Mouse (Mus musculus) macrophage (primary cell): Measurements from ENCODE around the gene Ubap1. TPM values are rescaled to one million over a fixed set of nuclear protein-coding genes. Genes with fewer than 3 reads are reported as not detected.

Experiments used
- H3K27ac ChIP-seq: fragments of 350-480 bp; formaldehyde crosslinking; 2 replicates; pipeline ENCODE4 v1.9.0; 2021
- H3K36me3 ChIP-seq: fragments of 350-480 bp; formaldehyde crosslinking; 2 replicates; pipeline ENCODE4 v1.9.0; 2021; ENCODE audit errors: inconsistent target
- H3K4me3 ChIP-seq: fragments of 350-480 bp; formaldehyde crosslinking; 2 replicates; pipeline ENCODE4 v1.9.0; 2021; ENCODE audit errors: inconsistent target
- H3K79me2 ChIP-seq: fragments of 350-480 bp; formaldehyde crosslinking; 2 replicates; pipeline ENCODE4 v1.9.0; 2021; ENCODE audit errors: inconsistent target
- WGBS: methylation state at CpG from one replicate; pipeline ENCODE4 v1.1.7; 2026; ENCODE audit warnings: inconsistent platforms; ENCODE audit not compliant: missing documents; 5-methylcytosine and 5-hydroxymethylcytosine counted together
- polyA plus RNA-seq: library from polyadenylated mRNA; stranded (reverse); fragments of 250-400 nt; gene quantifications from 3 replicates; pipeline ENCODE4 v1.2.4, GENCODE M21; 2018; ENCODE audit warnings: inconsistent platforms

The Ubap1 gene
- polyA plus RNA-seq, 1 experiment from 2014 or later: 73.7 TPM

- Histone ChIP-seq H3K36me3 (no peaks in the 10 kb centered on the region), H3K79me2 (no peaks in the 10 kb centered on the region), H3K27ac (no peak overlapping the region), H3K4me3 (no peak overlapping the region)
- WGBS: 93% methylated on average over 9 of the region's 9 CpGs
Measured at GRCm38 (mm10) chr4:41331698-41332421, 16.9 kb upstream of the Ubap1 start.

GRCm38 (mm10) chr4:41336546-41336945, 12.2 kb upstream of the Ubap1 start:
- Histone ChIP-seq H3K4me3 (no peak overlapping the region), H3K36me3 (no peaks in the 10 kb centered on the region), H3K27ac (no peak overlapping the region), H3K79me2 (no peaks in the 10 kb centered on the region)

- H3K79me2 ChIP-seq: no peaks in the 10 kb centered on the region
- H3K27ac ChIP-seq: no peak overlapping the region
- no peak overlapping the region for H3K4me3 ChIP-seq
- whole genome bisulfite sequencing: 86% methylated on average over 11 of the region's 11 CpGs
- no peaks in the 10 kb centered on the region for H3K36me3 ChIP-seq
Measured at GRCm38 (mm10) chr4:41340912-41341550, 7.8 kb upstream of the Ubap1 start.

- WGBS: 48% methylated on average over 2 of the region's 2 CpGs
- no peak overlapping the region for H3K27ac ChIP-seq
- H3K4me3 ChIP-seq: no peak overlapping the region
- no peaks in the 10 kb centered on the region for H3K36me3 ChIP-seq
- peaks cover 22% of the 10 kb centered on the region for H3K79me2 ChIP-seq
Measured at GRCm38 (mm10) chr4:41346011-41346410, 2.8 kb upstream of the Ubap1 start.

- WGBS: 0% methylated on average over 1 of the region's 5 CpGs
- Histone ChIP-seq H3K36me3 (no peaks in the 10 kb centered on the region), H3K79me2 (peaks cover 40% of the 10 kb centered on the region), H3K27ac (peak overlapping the region; percentile 52), H3K4me3 (peak overlapping the region; percentile 83; the same call in 1 of the 2 replicates)
Measured at GRCm38 (mm10) chr4:41347839-41348238, 957 bp upstream of the Ubap1 start.

GRCm38 (mm10) chr4:41349199-41349591, 399 bp downstream of the Ubap1 start:
- H3K36me3 ChIP-seq: no peaks in the 10 kb centered on the region
- H3K4me3 ChIP-seq: peak overlapping the region; percentile 83
- WGBS: under 1% methylated on average over 27 of the region's 28 CpGs

GRCm38 (mm10) chr4:41352758-41353157, 4.0 kb downstream of the Ubap1 start:
- Histone ChIP-seq H3K79me2 (peaks cover 90% of the 10 kb centered on the region), H3K36me3 (no peaks in the 10 kb centered on the region), H3K27ac (peak overlapping the region; percentile 35), H3K4me3 (no peak overlapping the region)
- WGBS: 92% methylated on average over 4 of the region's 4 CpGs

More at GRCm38 (mm10) chr4:41349199-41349591, 399 bp downstream of the Ubap1 start:
- Histone ChIP-seq H3K79me2 (peaks cover 54% of the 10 kb centered on the region), H3K27ac (peak overlapping the region; percentile 52)

GRCm38 (mm10) chr4:41353265-41353664, 4.5 kb downstream of the Ubap1 start:
- Histone ChIP-seq H3K4me3 (no peak overlapping the region), H3K79me2 (peaks cover 95% of the 10 kb centered on the region), H3K27ac (peak overlapping the region; percentile 35), H3K36me3 (no peaks in the 10 kb centered on the region)
- WGBS: 50% methylated on average over 1 of the region's 1 CpGs

- Histone ChIP-seq H3K79me2 (peaks cover 98% of the 10 kb centered on the region), H3K27ac (no peak overlapping the region), H3K36me3 (no peaks in the 10 kb centered on the region), H3K4me3 (no peak overlapping the region)
- 100% methylated on average over 2 of the region's 2 CpGs for WGBS
Measured at GRCm38 (mm10) chr4:41357154-41357553, 8.4 kb downstream of the Ubap1 start.

GRCm38 (mm10) chr4:41358669-41359068, 9.9 kb downstream of the Ubap1 start:
- Histone ChIP-seq H3K79me2 (peaks cover 98% of the 10 kb centered on the region), H3K27ac (peak overlapping the region; percentile 47), H3K4me3 (no peak overlapping the region), H3K36me3 (no peaks in the 10 kb centered on the region)
- WGBS: 17% methylated on average over 1 of the region's 2 CpGs

GRCm38 (mm10) chr4:41359358-41359757, 10.6 kb downstream of the Ubap1 start:
- H3K79me2 ChIP-seq: peaks cover 98% of the 10 kb centered on the region
- peak overlapping the region; percentile 14 for H3K27ac ChIP-seq
- no peaks in the 10 kb centered on the region for H3K36me3 ChIP-seq
- no peak overlapping the region for H3K4me3 ChIP-seq
- 51% methylated on average over 7 of the region's 7 CpGs for WGBS

GRCm38 (mm10) chr4:41361059-41361458, 12.3 kb downstream of the Ubap1 start:
- 90% methylated on average over 3 of the region's 3 CpGs for WGBS
- no peak overlapping the region for H3K4me3 ChIP-seq
- peaks cover 98% of the 10 kb centered on the region for H3K79me2 ChIP-seq
- H3K27ac ChIP-seq: peak overlapping the region; percentile 31; the same call in 1 of the 2 replicates
- no peaks in the 10 kb centered on the region for H3K36me3 ChIP-seq

GRCm38 (mm10) chr4:41368198-41368597, 19.4 kb downstream of the Ubap1 start:
- WGBS: 29% methylated on average over 4 of the region's 4 CpGs
- peak overlapping the region; percentile 49 for H3K27ac ChIP-seq

GRCm38 (mm10) chr4:41369702-41370437, 21.1 kb downstream of the Ubap1 start:
- Histone ChIP-seq H3K4me3 (no peak overlapping the region), H3K36me3 (peaks cover 10% of the 10 kb centered on the region), H3K79me2 (peaks cover 98% of the 10 kb centered on the region), H3K27ac (no peak overlapping the region)
- WGBS: 97% methylated on average over 7 of the region's 9 CpGs

More at GRCm38 (mm10) chr4:41368198-41368597, 19.4 kb downstream of the Ubap1 start:
- no peak overlapping the region for H3K4me3 ChIP-seq
- peaks cover 100% of the 10 kb centered on the region for H3K79me2 ChIP-seq
- H3K36me3 ChIP-seq: peaks cover 10% of the 10 kb centered on the region

- H3K36me3 ChIP-seq: peaks cover 39% of the 10 kb centered on the region
- H3K27ac ChIP-seq: peak overlapping the region; percentile 42
- H3K79me2 ChIP-seq: peaks cover 90% of the 10 kb centered on the region
- no peak overlapping the region for H3K4me3 ChIP-seq
Measured at GRCm38 (mm10) chr4:41377567-41377966, 28.8 kb downstream of the Ubap1 start.
